Mouse (Mus musculus) left cerebral cortex, adult 8-10 months (tissue): ENCODE data around the gene Smim24. TPM values are rescaled to one million over a fixed set of nuclear protein-coding genes. Genes with fewer than 3 reads are reported as not detected.

Experiments used
- DNase-seq, 2 experiments: peaks; one replicate each; pipeline ENCODE4 v3.0.0; 2022; ENCODE audit warnings: low spot score in 2 of 2
- total RNA-seq, 4 experiments: library from RNA; stranded (reverse); gene quantifications; 2 replicates each; pipeline ENCODE4 v1.2.4; 2022

The Smim24 gene
- total RNA-seq, 4 experiments from 2014 or later: 0.50 to 1.6 (median 0.84) TPM

- peak in 1 of 2 experiments; percentile 67 for DNase-seq
Measured at GRCm38 (mm10) chr10:81365073-81365472, 27.8 kb upstream of the Smim24 start.

- DNase-seq: no peak
Measured at GRCm38 (mm10) chr10:81365672-81366476, 27.0 kb upstream of the Smim24 start, which contains the start of gene 4930404N11Rik. Gene 4930404N11Rik, minus strand, starts transcription at chr10:81365816.

- DNase-seq: no peak
Measured at GRCm38 (mm10) chr10:81366477-81367206, 26.2 kb upstream of the Smim24 start.

- DNase-seq: no peak
Measured at GRCm38 (mm10) chr10:81367207-81367495, 25.7 kb upstream of the Smim24 start.

GRCm38 (mm10) chr10:81375322-81375721 is 17.5 kb upstream of the Smim24 start:
- DNase-seq: no peak

- no peak for DNase-seq
Measured at GRCm38 (mm10) chr10:81376561-81377361, 16.1 kb upstream of the Smim24 start.

- no peak for DNase-seq
Measured at GRCm38 (mm10) chr10:81377362-81377664, 15.5 kb upstream of the Smim24 start.

GRCm38 (mm10) chr10:81377793-81378552 is 14.9 kb upstream of the Smim24 start, which contains the start of gene Fzr1:
Gene Fzr1, minus strand, starts transcription at chr10:81378516.
- no peak for DNase-seq

- DNase-seq: peak; percentile 98 to 100
Measured at GRCm38 (mm10) chr10:81378553-81379182, 14.2 kb upstream of the Smim24 start.

- DNase-seq: no peak
Measured at GRCm38 (mm10) chr10:81379183-81379553, 13.7 kb upstream of the Smim24 start.

GRCm38 (mm10) chr10:81379809-81380378 is 13.0 kb upstream of the Smim24 start:
- no peak for DNase-seq

GRCm38 (mm10) chr10:81382039-81382438 is 10.8 kb upstream of the Smim24 start:
- no peak for DNase-seq

GRCm38 (mm10) chr10:81383802-81384604 is 8.8 kb upstream of the Smim24 start, which contains the start of the genes Dohh and Gm48551:
Gene Dohh, plus strand, starts transcription at chr10:81384428.
Gene Gm48551, plus strand, starts transcription at chr10:81384466.
- peak; percentile 99 for DNase-seq

- DNase-seq: no peak
Measured at GRCm38 (mm10) chr10:81384605-81384982, 8.3 kb upstream of the Smim24 start.

GRCm38 (mm10) chr10:81385603-81386306 is 7.1 kb upstream of the Smim24 start:
- DNase-seq: no peak

GRCm38 (mm10) chr10:81387716-81388115 is 5.1 kb upstream of the Smim24 start:
- DNase-seq: no peak

- DNase-seq: no peak
Measured at GRCm38 (mm10) chr10:81388505-81389055, 4.3 kb upstream of the Smim24 start, which contains the start of gene Gm48552. Gene Gm48552, plus strand, starts transcription at chr10:81389005.

GRCm38 (mm10) chr10:81389373-81389772 is 3.5 kb upstream of the Smim24 start:
- no peak for DNase-seq
